Mouse (Mus musculus) lung, adult 2 months (tissue): ENCODE measurements around the gene Cdhr1.

Source experiments
- CTCF ChIP-seq: fragments of 200-500 bp; IDR thresholded peaks from 2 replicates; pipeline ENCODE4 v1.5.1; 2011; ENCODE audit warnings: mild to moderate bottlenecking, low read length, control low read depth; ENCODE audit not compliant: insufficient read depth
- POLR2A ChIP-seq: fragments of 200-500 bp; IDR thresholded peaks from 2 replicates; pipeline ENCODE4 v1.6.1; 2011; ENCODE audit warnings: low read depth, mild to moderate bottlenecking, control low read depth, low read length, borderline replicate concordance; ENCODE audit errors: extremely low read depth

DNA sequence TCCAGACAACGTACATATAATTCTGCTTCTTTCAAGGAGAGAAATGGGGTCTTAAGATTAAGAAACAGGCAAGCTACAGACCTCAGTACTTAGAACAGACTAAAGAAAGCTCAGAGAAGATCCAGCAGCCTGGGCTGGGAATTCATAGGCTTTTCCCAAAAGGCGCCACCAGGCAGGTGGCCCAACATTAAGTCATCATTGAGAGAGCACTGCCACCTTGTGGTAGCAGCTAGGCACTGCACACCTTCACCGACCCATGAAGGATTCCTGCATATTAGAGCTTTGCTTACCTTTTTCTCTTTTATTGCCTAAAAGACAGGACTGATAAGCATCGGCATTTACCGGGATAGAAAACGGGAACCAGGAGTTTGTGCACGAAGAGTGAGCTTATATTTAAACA is 64.9 kb downstream of the Cdhr1 start:
- TF ChIP-seq POLR2A, result no peak
- TF ChIP-seq CTCF, result peak; percentile 99
